ENCODE assay signal across 11 mouse cellular contexts in the genomic region with DNA sequence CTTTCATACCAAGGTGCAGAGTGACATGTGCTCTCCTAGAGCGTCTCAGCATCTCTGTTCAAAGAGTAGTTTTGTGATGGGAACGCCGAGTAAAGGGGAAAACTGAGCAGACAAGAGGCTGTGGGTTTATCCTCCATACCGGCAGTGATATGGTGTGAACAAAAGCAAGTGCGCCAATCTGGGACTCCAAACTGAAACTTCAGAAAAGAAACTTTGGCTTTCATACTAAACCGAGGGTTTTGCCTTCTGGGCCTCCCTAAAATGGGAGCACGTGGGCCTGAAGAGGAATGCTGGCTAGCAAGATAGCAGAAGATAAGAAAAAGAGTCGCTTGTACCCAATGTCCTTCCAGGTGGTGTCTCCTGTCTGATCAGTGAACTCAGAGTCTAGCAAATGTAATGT. TPM values are rescaled to one million over a fixed set of nuclear protein-coding genes. Genes with fewer than 3 reads are reported as not detected.
DNase-seq lines count a peak whose midpoint lies in the region; ATAC-seq and TF ChIP-seq lines count a peak whose summit lies in the region.
"Had no signal": no experiment of that assay in that cellular context is flagged by ENCODE, and none has a peak within 500 bp of the region (broad histone marks: within the 10 kb centered on the region; RNA-seq: fewer than 3 reads in every experiment).

No protein-coding gene starts in this region.

- H3K27me3 ChIP-seq in heart, embryonic 16.5 days (ENCODE audit: control insufficient read depth, insufficient read depth, low read length), result no peaks in the 10 kb centered on the region
- H3K27me3 ChIP-seq in C2C12 (ENCODE audit: control insufficient read depth, insufficient read depth, insufficient read length), result no peaks in the 10 kb centered on the region
- peaks cover 5% of the 10 kb centered on the region; the same call in 1 of the 2 replicates for H3K27me3 ChIP-seq in embryonic facial prominence, embryonic 12.5 days

- no peak for DNase-seq in heart, adult 9 months (ENCODE audit: low spot score in 2 of 2)
- DNase-seq in left cerebral cortex, postnatal 36 days (ENCODE audit: low spot score in 2 of 2), result no peak
- DNase-seq in adrenal gland, postnatal 10 days, result no peak
- DNase-seq: cerebellum, adult 2 months; kidney, postnatal 36 days had no signal

- peak overlapping the region; percentile 55 for H3K4me3 ChIP-seq in heart, embryonic 16.5 days (ENCODE audit: low read length)
- H3K4me3 ChIP-seq in C2C12 (ENCODE audit: insufficient read depth, poor library complexity, severe bottlenecking), result peak overlapping the region; percentile 30
- no peak overlapping the region for H3K4me3 ChIP-seq in embryonic facial prominence, embryonic 12.5 days
- peak overlapping the region; percentile 79 for H3K4me3 ChIP-seq in macrophage (ENCODE audit: inconsistent target)

- WGBS in heart, embryonic 16.5 days, result 37% methylated on average over 8 of the region's 8 CpGs
- 42% methylated on average over 8 of the region's 8 CpGs for WGBS in embryonic facial prominence, embryonic 12.5 days
- 1% methylated on average over 8 of the region's 8 CpGs for WGBS in macrophage (ENCODE audit: missing documents)

- no peaks in the 10 kb centered on the region for H3K9me3 ChIP-seq in heart, embryonic 16.5 days (replicated peaks; ENCODE audit: control insufficient read depth, low read length)
- H3K9me3 ChIP-seq in embryonic facial prominence, embryonic 12.5 days, result no peaks in the 10 kb centered on the region
- H3K9me3 ChIP-seq: midbrain, embryonic 12.5 days had no signal

- peaks cover 4% of the 10 kb centered on the region for H3K4me1 ChIP-seq in heart, embryonic 16.5 days (ENCODE audit: control insufficient read depth, insufficient read depth, low read length)
- peaks cover 10% of the 10 kb centered on the region; the same call in 1 of the 2 replicates for H3K4me1 ChIP-seq in embryonic facial prominence, embryonic 12.5 days

- no peak for TF ChIP-seq CTCF in C2C12 (IDR thresholded peaks at IDR 0.05; ENCODE audit: control insufficient read depth, insufficient read depth, insufficient read length)

- H3K79me2 ChIP-seq in C2C12 (ENCODE audit: control insufficient read depth, insufficient read depth) (peaks cover 50% of the 10 kb centered on the region), macrophage (ENCODE audit: inconsistent target) (peaks cover 59% of the 10 kb centered on the region)

- H3K9ac ChIP-seq in heart, embryonic 16.5 days (ENCODE audit: low read length), result peak overlapping the region; percentile 43; the same call in 1 of the 2 replicates
- no peak overlapping the region for H3K9ac ChIP-seq in embryonic facial prominence, embryonic 12.5 days

- peak overlapping the region; percentile 18; the same call in 1 of the 2 replicates for H3K27ac ChIP-seq in heart, embryonic 16.5 days (ENCODE audit: low read length)
- no peak overlapping the region for H3K27ac ChIP-seq in embryonic facial prominence, embryonic 12.5 days
- peak overlapping the region; percentile 97 for H3K27ac ChIP-seq in macrophage
- H3K27ac ChIP-seq: midbrain, embryonic 12.5 days had no signal

- H3K79me3 ChIP-seq in C2C12 (ENCODE audit: low read depth), result peaks cover 9% of the 10 kb centered on the region

- peak overlapping the region; percentile 83 for H3K4me2 ChIP-seq in heart, embryonic 16.5 days (ENCODE audit: low read depth, low read length)
- peak overlapping the region; percentile 88 for H3K4me2 ChIP-seq in embryonic facial prominence, embryonic 12.5 days (replicated peaks)

- no peaks in the 10 kb centered on the region for H3K36me3 ChIP-seq in heart, embryonic 16.5 days (ENCODE audit: control insufficient read depth, insufficient read depth)
- H3K36me3 ChIP-seq in C2C12 (ENCODE audit: control insufficient read depth, insufficient read depth) (no peaks in the 10 kb centered on the region), macrophage (ENCODE audit: inconsistent target) (peaks cover 15% of the 10 kb centered on the region; the same call in 1 of the 2 replicates)
- no peaks in the 10 kb centered on the region for H3K36me3 ChIP-seq in embryonic facial prominence, embryonic 12.5 days
- H3K36me3 ChIP-seq: midbrain, embryonic 12.5 days had no signal

- no peak for ATAC-seq in heart, embryonic 16.5 days (replicated peaks; ENCODE audit: extremely low read depth, insufficient read depth, low FRiP score)
- no peak for ATAC-seq in embryonic facial prominence, embryonic 12.5 days (ENCODE audit: insufficient number of reproducible peaks, insufficient read depth, low FRiP score, low TSS enrichment)
- no peak for ATAC-seq in granulocyte monocyte progenitor cell, adult 5-6 weeks (replicated peaks; ENCODE audit: poor library complexity, severe bottlenecking)

- H3ac ChIP-seq in C2C12 (ENCODE audit: control insufficient read depth, insufficient read length, low read depth), result no peak overlapping the region

- intact Hi-C loops in left cerebral cortex, postnatal 36 days (cut with DNase I), result no loop called here

TF ChIP-seq in C2C12, 6 proteins besides CTCF, POLR2A, EP300 and RAD21:
- TF ChIP-seq FOSL1 (IDR thresholded peaks at IDR 0.05; ENCODE audit: insufficient read depth, low read length, poor library complexity, severe bottlenecking) (no peak), MYOD1 (IDR thresholded peaks at IDR 0.05; ENCODE audit: control insufficient read depth, insufficient read length, low read depth) (no peak), USF1 (IDR thresholded peaks at IDR 0.05; ENCODE audit: low read depth) (no peak), MYOG (IDR thresholded peaks at IDR 0.05; ENCODE audit: control insufficient read depth, extremely low read depth, insufficient read length) (no peak), CEBPB (IDR thresholded peaks at IDR 0.05; ENCODE audit: low read depth) (no peak), MAX (IDR thresholded peaks at IDR 0.05) (no peak)

RNA-seq across cellular contexts. Expression of gene Apbb1ip, which starts 1.3 kb away (rescaled TPM):
- polyA plus RNA-seq in heart, embryonic 16.5 days (2015; fragmentation: Nextera tagmentation; extraction: Ambion mirVana), result 2.5 and 4.5 TPM in 2 replicates
- polyA plus RNA-seq in C2C12 (2012; fragmentation: generic; extraction: Trizol) (4.0 TPM), macrophage (2018) (99.7 to 351 TPM (median 202 TPM) in 3 replicates)
- polyA plus RNA-seq in embryonic facial prominence, embryonic 12.5 days (2016; fragmentation: Nextera tagmentation; extraction: Ambion mirVana), result 1.4 and 1.9 TPM in 2 replicates
- 100 to 1,000 TPM; 222 to 530 (median 259) TPM for total RNA-seq in macrophage (2018; cell fraction: chromatin; rRNA removed)
- total RNA-seq in macrophage (2018; cell fraction: cytosol; rRNA removed), result 100 to 1,000 TPM; 125 to 227 (median 154) TPM
- 100 to 1,000 TPM; 128 to 303 (median 191) TPM for total RNA-seq in macrophage (2018; cell fraction: nucleus; rRNA removed)
- 1 to 10 TPM; 5.8 to 5.9 TPM for total RNA-seq in left cerebral cortex, postnatal 36 days (2021)
- total RNA-seq in adrenal gland, postnatal 10 days (2021), result 1 to 10 TPM; 5.2 to 5.7 TPM
- total RNA-seq in granulocyte monocyte progenitor cell, adult 5-6 weeks (2014; fragmentation: Nextera tagmentation), result 110 and 134 TPM in 2 replicates
- 18.7 and 22.9 TPM in 2 replicates for total RNA-seq in granulocyte monocyte progenitor cell, adult 5-6 weeks (2017)

Comparison
In these comparisons a context has a peak if more than half of its experiments do, and no peak if none do; other contexts are left out.
1. RNA of gene Apbb1ip, which starts 1.3 kb away (polyA plus RNA-seq): 99.7 to 351 TPM in macrophage; 2.5 to 4.5 TPM in heart, embryonic 16.5 days, 4.0 TPM in C2C12 (single experiment) and 1.4 to 1.9 TPM in embryonic facial prominence, embryonic 12.5 days; every median in the first group is over 10 times any median in the second.